Mouse (Mus musculus) E14TG2a.4 (cell line): ENCODE data around the gene Lef1.

ENCODE experiments used
- CTCF ChIP-seq: conservative IDR thresholded peaks from 2 replicates; pipeline ENCODE4 v1.5.1; 2014; ENCODE audit warnings: low read length
- POU5F1 ChIP-seq: IDR thresholded peaks from 2 replicates; pipeline ENCODE4 v1.6.1; 2014; ENCODE audit warnings: low read length, borderline replicate concordance

DNA sequence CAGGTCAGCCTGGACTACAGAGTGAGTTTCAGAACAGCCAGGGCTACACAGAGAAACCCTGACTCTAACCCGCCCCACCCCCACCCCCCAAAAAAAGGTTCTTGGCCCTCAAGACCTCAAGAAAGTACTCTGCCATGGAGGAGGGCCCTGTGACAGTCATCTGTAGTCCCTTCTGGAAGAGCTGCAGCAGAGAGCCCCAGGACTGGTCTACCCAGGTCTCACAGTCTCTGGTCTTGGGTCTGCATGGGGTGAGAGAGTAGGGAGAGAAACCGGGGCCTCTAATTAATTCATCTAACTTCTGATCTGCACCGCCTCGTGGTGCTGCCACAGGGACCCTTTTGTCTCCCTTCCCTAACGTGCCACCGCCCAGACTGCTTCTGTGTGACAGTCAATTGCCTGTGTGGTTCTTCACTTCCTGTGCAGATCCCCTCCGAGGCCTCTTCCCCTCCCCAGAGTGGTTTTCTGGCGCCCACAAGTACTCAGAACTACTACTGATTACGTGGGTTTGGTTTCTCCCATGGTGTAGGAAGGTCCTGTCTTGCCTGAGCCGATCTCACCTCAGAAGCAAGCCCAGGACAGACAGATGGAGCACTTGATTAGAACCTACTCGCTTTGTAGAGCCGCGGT, 98.1 kb downstream of the Lef1 start:
- no peak for TF ChIP-seq CTCF
- TF ChIP-seq POU5F1: no peak
